Mouse (Mus musculus) cerebellum, postnatal 25 days (tissue): ENCODE results near the gene Trpc2.
A peak's percentile ranks its signal among the peaks of the same experiment; 100 is the strongest.

Source experiments
- DNase-seq, 2 experiments: peaks; one replicate each; pipeline ENCODE4 v3.0.0; 2021; ENCODE audit warnings: mixed read lengths in 2 of 2

Trpc2 gene

GRCm38 (mm10) chr7:102102696-102103095 is 19.8 kb downstream of the Trpc2 start:
- no peak for DNase-seq

GRCm38 (mm10) chr7:102103555-102103954 is 20.6 kb downstream of the Trpc2 start:
- no peak for DNase-seq

GRCm38 (mm10) chr7:102104126-102104525 is 21.2 kb downstream of the Trpc2 start:
- peak; percentile 54 to 61 for DNase-seq

GRCm38 (mm10) chr7:102106700-102107141 is 23.8 kb downstream of the Trpc2 start:
- peak; percentile 24 to 37 for DNase-seq

GRCm38 (mm10) chr7:102108206-102108605 is 25.3 kb downstream of the Trpc2 start:
- DNase-seq = no peak

GRCm38 (mm10) chr7:102109171-102109570 is 26.3 kb downstream of the Trpc2 start, which contains the start of gene Art5:
Art5 (minus strand) TSS chr7:102109489.
- DNase-seq = no peak

GRCm38 (mm10) chr7:102109746-102110145 is 26.8 kb downstream of the Trpc2 start:
- DNase-seq = no peak

- DNase-seq = no peak
Measured at GRCm38 (mm10) chr7:102113151-102113729, 30.3 kb downstream of the Trpc2 start.

- DNase-seq = no peak
Measured at GRCm38 (mm10) chr7:102116579-102117331, 33.8 kb downstream of the Trpc2 start, which contains the start of gene Chrna10. Chrna10 (minus strand) TSS chr7:102116828.

- no peak for DNase-seq
Measured at GRCm38 (mm10) chr7:102117382-102117781, 34.5 kb downstream of the Trpc2 start.

- DNase-seq = no peak
Measured at GRCm38 (mm10) chr7:102120326-102120725, 37.4 kb downstream of the Trpc2 start.

- DNase-seq = no peak
Measured at GRCm38 (mm10) chr7:102132395-102132794, 49.5 kb downstream of the Trpc2 start.

- peak in 1 of 2 experiments; percentile 51 for DNase-seq
Measured at GRCm38 (mm10) chr7:102137464-102137863, 54.5 kb downstream of the Trpc2 start.

- no peak for DNase-seq
Measured at GRCm38 (mm10) chr7:102137898-102138297, 55.0 kb downstream of the Trpc2 start.
